Mouse (Mus musculus) lung, adult 10 weeks (tissue): ENCODE data around the gene Mvp. TPM values are rescaled to one million over a fixed set of nuclear protein-coding genes. Genes with fewer than 3 reads are reported as not detected.

Experiments used
- polyA plus RNA-seq: library from polyadenylated mRNA; stranded (reverse); fragments of 350-450 nt; fragmentation: Illumina TruSeq; extraction: RNeasy Lipid Tissue Mini Kit (QIAGEN cat#74804); gene quantifications from one replicate; pipeline ENCODE4 v1.2.3, GENCODE M21; 2014; ENCODE audit warnings: low read depth, low replicate concordance; ENCODE audit not compliant: insufficient read depth

Mvp gene
- 46.3 TPM for polyA plus RNA-seq

DNA sequence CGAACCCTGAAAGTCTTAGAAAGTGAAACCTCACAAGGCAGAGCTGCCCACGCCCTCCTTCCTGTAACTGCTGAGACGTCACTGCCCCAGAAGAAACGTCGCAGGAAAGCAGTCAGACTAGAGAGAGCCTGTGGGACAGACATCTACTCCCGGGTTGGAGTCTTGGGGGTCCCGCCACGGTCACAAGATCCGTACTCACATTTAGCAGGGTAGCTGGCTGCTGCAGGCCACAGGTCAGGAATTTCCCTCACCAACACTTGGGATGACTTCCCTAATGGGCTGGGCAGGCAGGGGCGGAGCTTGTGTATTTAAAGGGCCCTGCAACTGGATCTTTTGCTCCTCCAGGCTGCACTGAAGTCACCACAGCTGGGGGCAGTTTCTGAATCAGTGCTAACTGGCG, at the start of gene Mvp:
Mvp (minus strand) TSS at position 302 of the 400 bp plus-strand sequence.

DNA sequence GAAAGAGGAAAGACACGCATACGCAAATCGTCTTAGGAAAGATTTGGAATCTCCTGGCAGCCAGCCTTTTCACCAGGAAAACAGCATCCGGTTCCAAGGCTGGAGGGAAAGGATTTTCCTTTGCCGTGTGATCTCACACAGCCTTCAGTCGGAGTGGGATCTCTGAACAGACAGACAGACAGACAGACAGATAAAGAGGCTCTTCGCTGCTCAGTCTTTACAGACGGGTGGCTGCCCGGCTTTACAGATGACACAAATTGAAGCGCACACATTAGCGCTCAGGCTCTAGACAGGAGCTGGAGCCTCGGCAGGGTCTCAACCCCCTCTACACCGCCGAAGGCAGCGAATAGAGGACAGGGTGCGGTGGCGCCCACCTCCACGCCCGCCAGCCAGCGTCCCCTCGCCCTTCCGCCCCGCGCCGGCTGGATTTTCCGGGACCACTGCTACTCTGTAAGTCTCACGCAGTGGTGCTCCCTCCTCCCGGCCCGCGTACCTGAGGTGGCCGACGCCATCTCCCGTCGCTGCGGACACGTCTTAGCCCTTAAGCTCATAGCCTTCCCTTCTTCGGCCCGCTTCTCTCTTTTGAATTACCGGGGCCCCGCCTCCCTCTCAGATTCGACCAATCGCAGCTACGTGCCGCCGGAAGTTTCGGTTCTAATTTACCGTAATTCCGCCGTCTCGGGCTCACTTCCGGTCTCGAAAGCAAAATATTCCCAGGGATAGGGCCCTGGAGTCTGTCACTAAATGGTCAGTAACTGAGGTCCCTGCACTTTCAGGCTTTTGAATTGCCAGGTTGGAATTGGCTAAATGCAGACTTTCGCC, 27.6 kb upstream of the Mvp start, which contains the start of gene Kif22:
Kif22 (minus strand) TSS at position 621 of the 822 bp plus-strand sequence.

DNA sequence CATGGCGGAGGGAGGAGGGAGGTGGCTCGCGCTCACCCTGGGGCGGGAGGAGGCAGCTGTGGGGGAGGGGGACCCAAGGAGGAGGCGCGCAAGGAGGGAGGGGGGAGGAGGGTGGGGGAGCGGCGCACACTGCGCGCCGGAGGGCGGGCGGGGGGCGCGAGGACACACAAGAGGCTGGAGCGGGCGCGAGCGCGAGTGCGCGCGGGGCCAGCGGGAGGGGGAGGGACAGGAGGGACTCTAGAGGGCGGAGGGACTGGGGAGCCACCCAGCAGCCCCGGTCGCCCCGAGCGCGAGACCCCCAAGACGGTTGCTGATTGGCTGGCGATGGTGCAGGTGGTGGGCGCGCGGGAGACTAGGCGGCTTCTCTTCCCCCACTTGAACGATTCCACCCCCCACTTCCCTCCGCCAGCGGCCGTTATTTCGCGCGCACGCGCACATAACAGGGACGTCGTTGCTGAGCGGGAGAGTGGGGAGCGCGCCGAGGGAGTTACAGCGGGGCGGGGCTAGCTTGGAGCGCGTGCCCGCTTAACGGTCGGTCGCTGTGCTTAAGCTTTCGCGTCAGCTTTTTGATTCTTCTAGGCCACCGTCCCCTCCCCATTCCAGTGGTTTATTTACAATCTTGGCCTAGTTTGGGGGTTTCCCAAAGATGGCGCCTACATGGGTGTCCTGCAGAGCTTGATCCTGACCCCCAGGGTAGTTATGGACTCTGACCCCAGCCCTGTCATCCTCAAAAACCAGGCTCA, 12.7 kb upstream of the Mvp start, which contains the start of gene Maz:
Maz (minus strand) TSS at position 54 of the 743 bp plus-strand sequence.

GRCm38 (mm10) chr7:127020901-127021562, 6.6 kb upstream of the Mvp start, which contains the start of the genes Gm42742 and Prrt2:
Gene Gm42742, minus strand, starts transcription at chr7:127021097.
Gene Prrt2, minus strand, starts transcription at chr7:127021211.

DNA sequence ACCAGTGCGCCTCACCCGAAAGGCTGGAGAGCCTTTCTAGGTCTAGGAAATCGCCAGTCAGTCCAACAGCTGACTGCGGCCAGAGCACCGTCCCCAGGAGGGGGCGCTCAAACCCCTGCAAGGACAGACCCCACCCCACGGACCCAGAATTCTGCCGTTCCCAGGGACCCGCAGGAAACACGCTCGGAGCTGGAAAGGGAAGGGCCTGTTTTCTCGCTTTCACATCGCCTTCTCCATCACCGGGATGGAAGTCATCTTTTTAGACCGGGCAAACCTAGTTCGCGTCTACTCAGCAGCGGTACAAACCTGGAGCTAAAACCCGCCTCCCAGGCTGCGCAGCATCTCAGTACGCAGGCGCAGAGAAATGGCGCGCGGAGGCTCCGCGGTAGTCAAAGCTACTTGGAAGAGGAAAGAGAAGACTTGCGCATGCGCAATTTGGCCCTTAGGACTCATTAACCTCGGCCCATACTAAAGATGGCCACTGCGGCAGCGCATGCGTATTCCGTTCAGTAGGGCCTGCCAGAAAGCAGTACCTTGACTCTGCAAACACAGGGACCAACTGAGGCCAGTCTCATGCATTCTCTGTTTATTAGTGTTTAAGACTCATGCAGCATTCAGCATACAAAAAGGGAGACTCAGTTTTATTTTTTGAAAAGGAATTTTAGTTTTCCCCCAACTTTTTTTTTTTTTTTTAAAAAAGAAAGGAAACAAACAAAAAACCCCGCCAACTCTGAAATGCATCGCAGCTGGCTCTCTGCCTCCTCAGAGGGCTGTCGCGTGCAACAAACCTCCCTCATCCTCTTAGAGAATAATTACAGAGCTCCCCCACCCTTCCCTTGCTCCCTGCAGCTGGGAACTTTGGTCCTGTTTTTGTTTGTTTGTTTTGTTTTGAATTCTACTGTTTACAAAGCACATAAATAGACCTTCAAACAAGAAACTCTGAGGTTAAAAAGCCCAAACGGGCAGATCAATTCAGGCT, 2.8 kb upstream of the Mvp start, which contains the start of gene Pagr1a:
Pagr1a (minus strand) TSS at position 382 of the 979 bp plus-strand sequence.

GRCm38 (mm10) chr7:127016481-127016485, 1.9 kb upstream of the Mvp start, which contains the start of gene Pagr1b:
Gene Pagr1b, minus strand, starts transcription at chr7:127016484.

DNA sequence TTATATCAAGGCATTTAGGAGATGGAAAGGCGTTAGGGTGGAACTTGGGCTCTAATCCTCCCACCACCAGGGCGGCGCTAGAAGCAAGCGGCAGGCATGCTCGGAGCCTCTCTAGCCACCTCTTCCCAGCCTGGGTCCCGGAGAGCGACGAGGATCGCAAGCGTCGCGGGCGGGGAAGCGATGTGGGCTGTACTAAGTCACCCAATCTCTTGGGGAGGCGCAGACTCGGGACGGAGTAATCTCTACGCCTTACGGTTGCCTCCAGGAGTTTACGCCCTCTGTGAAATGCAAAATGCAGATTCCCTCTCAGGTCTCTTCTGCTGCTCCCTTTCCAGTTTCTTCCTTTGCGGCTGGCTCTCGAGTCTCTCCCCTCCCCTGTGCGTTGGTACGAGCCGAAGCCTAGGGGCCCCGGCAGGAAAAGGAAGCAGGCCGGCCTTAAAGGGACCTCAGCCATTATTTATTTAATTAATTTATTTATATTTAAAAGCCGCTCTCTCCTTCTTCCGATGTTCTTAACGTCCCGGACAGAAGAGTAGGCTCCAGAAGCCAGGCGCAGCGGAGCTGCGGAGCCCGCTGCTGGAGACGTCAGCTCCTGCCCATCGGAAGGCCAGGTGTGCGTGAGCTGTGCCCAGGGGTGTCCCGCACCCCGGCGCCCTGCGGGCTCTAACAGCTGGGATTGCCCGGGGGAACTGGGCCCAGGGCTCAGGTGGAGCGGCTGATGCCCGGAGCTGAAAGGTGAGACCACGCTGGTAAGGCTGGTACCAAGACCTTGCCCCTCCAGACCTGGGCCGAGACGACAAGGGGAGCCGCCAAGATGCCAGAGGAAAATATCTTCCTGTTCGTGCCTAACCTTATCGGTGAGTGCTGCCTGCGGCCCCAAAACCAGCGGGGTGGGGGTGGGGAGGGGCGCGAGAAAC, 38.2 kb downstream of the Mvp start, which contains the start of gene Cdiptos:
Cdiptos (minus strand) TSS at position 149 of the 917 bp plus-strand sequence.

GRCm38 (mm10) chr7:126975893-126975949, 38.7 kb downstream of the Mvp start, which contains the start of gene Cdipt:
Gene Cdipt, plus strand, starts transcription at chr7:126975914.

DNA sequence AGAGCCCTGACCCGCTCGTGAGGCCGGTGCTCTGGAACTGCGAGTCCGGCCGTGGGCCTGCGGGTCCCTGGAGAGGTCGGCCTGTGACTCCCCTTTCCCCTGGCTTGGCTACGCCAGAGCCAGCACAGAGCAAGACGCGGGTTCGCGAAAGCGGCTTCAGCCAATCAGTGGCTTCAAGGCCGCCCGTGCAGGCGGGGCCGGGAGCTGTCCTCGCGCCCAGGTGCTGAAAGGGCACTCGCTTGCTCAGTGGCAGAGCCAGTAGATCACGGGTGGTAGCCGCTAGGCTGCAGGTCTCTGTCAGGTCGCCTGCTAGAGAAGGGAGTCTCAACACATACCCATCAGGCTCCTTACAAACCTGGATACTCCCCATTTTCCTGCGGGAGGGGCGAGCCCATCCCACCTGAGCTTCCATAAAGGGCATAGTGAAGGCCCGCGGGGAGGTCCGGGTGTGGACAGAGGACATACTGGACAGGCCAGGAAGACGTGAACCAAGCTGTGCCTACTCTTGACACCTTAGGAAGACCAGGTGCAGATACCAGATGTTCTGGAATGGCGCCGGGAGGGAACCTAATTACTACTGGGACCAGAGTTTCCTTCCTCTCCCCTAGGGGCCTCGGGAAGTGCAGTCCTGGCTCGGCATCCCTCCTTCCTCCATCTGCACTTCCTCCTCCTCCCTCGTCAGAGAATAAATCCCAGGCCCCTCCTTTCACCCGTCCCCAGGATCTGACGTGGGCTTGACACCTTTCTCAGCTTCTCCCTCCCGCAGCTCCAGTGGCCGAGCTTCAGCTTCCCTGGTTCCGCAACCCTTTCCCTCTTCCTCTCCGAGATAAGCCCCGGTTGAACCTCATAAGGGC, 64.4 kb downstream of the Mvp start, which contains the start of gene Sez6l2:
Sez6l2 (plus strand) TSS at position 771 of the 854 bp plus-strand sequence.

DNA sequence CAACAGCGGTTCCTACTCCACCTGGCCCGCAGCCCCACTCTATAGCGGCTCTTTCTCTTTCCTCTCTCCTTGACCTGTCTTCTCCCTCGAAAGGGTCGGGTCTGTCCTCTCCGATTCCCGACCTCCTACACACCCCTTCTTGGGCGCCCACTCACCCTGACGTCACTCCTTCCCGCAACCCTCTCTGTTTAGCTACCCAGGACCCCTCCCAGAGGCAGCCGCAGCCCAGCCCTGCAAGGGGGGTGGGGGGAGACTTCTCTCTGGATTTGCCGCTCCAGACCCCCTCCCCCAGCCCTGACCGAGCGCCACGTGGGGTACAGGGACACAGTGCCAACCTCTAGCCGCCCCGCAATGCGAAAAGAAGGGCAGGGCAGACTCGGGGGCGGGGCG, 65.0 kb downstream of the Mvp start, which contains the start of gene Asphd1:
Asphd1 (minus strand) TSS at position 180 of the 390 bp plus-strand sequence.

Other genes with a start within 250 kb of the Mvp start
- 7.1 TPM for gene Gdpd3, start 248.3 kb downstream of the Mvp start, polyA plus RNA-seq
- 159 TPM for gene Ypel3, start 237.7 kb downstream of the Mvp start, polyA plus RNA-seq
- 1.3 TPM for gene Tbx6, start 233.1 kb downstream of the Mvp start, polyA plus RNA-seq
- gene Ppp4c, start 222.1 kb downstream of the Mvp start, polyA plus RNA-seq = 98.9 TPM
- 1.8 TPM for gene Fam57b, start 217.0 kb downstream of the Mvp start, polyA plus RNA-seq
- not detected for gene 4930451I11Rik, start 183.0 kb downstream of the Mvp start, polyA plus RNA-seq
- gene Doc2a, start 167.2 kb downstream of the Mvp start, polyA plus RNA-seq = 0.11 TPM
- 7.5 TPM for gene Hirip3, start 152.6 kb downstream of the Mvp start, polyA plus RNA-seq
- 48.2 TPM for gene Ino80e, start 152.2 kb downstream of the Mvp start, polyA plus RNA-seq
- gene Taok2, start 129.9 kb downstream of the Mvp start, polyA plus RNA-seq = 60.3 TPM
- 57.2 TPM for gene Tmem219, start 91.7 kb downstream of the Mvp start, polyA plus RNA-seq
- 6.6 TPM for gene Kctd13, start 85.7 kb downstream of the Mvp start, polyA plus RNA-seq
- gene Asphd1, start 65.0 kb downstream of the Mvp start, polyA plus RNA-seq = not detected
- gene Sez6l2, start 64.1 kb downstream of the Mvp start, polyA plus RNA-seq = 0.34 TPM
- 102 TPM for gene Cdipt, start 38.7 kb downstream of the Mvp start, polyA plus RNA-seq
- 4.1 TPM for gene Cdiptos, start 38.5 kb downstream of the Mvp start, polyA plus RNA-seq
- gene Pagr1b, start 1.9 kb upstream of the Mvp start, polyA plus RNA-seq = not detected
- gene Pagr1a, start 2.7 kb upstream of the Mvp start, polyA plus RNA-seq = 10.9 TPM
- 24.7 TPM for gene Gm42742, start 6.5 kb upstream of the Mvp start, polyA plus RNA-seq
- gene Prrt2, start 6.6 kb upstream of the Mvp start, polyA plus RNA-seq = 0.74 TPM
- gene Maz, start 12.4 kb upstream of the Mvp start, polyA plus RNA-seq = 57.2 TPM
- gene Kif22, start 27.9 kb upstream of the Mvp start, polyA plus RNA-seq = 0.95 TPM
- not detected for gene Zg16, start 72.7 kb upstream of the Mvp start, polyA plus RNA-seq
- gene AI467606, start 76.7 kb upstream of the Mvp start, polyA plus RNA-seq = 23.2 TPM
- gene Qprt, start 107.6 kb upstream of the Mvp start, polyA plus RNA-seq = 0.22 TPM
- gene Spn, start 123.2 kb upstream of the Mvp start, polyA plus RNA-seq = 10.0 TPM
- gene Cd2bp2, start 181.4 kb upstream of the Mvp start, polyA plus RNA-seq = 33.6 TPM
- 16.9 TPM for gene Tbc1d10b, start 193.8 kb upstream of the Mvp start, polyA plus RNA-seq
- 4.2 TPM for gene Mylpf, start 194.3 kb upstream of the Mvp start, polyA plus RNA-seq
- 5.6 TPM for gene Zfp553, start 218.4 kb upstream of the Mvp start, polyA plus RNA-seq
- 23.5 TPM for gene Sept1, start 218.5 kb upstream of the Mvp start, polyA plus RNA-seq
- 10.4 TPM for gene Zfp771, start 229.7 kb upstream of the Mvp start, polyA plus RNA-seq
- gene Dctpp1, start 246.1 kb upstream of the Mvp start, polyA plus RNA-seq = 29.4 TPM